Mouse (Mus musculus): ENCODE measurements at regions not wholly inside any gene's neighbourhood (a gene's known extent, or its start where the extent isn't known, plus 50 kb on each side); places are given as distances from the start of the nearest gene placed in this dataset.

GRCm38 (mm10) chr10:83937168-83937567, 214.5 kb downstream of the 1500009L16Rik start:
- TF ChIP-seq CTCF (IDR thresholded peaks at IDR 0.05; ENCODE audit: control insufficient read depth, insufficient read depth, insufficient read length) (no peak), USF1 (IDR thresholded peaks at IDR 0.05; ENCODE audit: low read depth) (no peak), FOSL1 (IDR thresholded peaks at IDR 0.05; ENCODE audit: insufficient read depth, low read length, poor library complexity, severe bottlenecking) (no peak), MAX (IDR thresholded peaks at IDR 0.05) (no peak)
